Mouse (Mus musculus): ENCODE data around the gene Soat2.

Gene Soat2

GRCm38 (mm10) chr15:102110271-102110670 lies 40.1 kb upstream of the Soat2 start:
- TF ChIP-seq GATA4 (IDR thresholded peaks at IDR 0.05; ENCODE audit: insufficient replicate concordance, low read length) = no peak

- no peak for TF ChIP-seq GATA4 (IDR thresholded peaks at IDR 0.05; ENCODE audit: insufficient replicate concordance, low read length)
These were observed 39.4 kb upstream of the Soat2 start for GRCm38 (mm10) chr15:102110701-102111494.

- no peak for TF ChIP-seq GATA4 (IDR thresholded peaks at IDR 0.05; ENCODE audit: insufficient replicate concordance, low read length)
These were observed 38.9 kb upstream of the Soat2 start for GRCm38 (mm10) chr15:102111495-102111829.

- TF ChIP-seq GATA4 (IDR thresholded peaks at IDR 0.05; ENCODE audit: insufficient replicate concordance, low read length) = no peak
These were observed 38.1 kb upstream of the Soat2 start for GRCm38 (mm10) chr15:102112181-102112580.

GRCm38 (mm10) chr15:102112827-102113226 lies 37.5 kb upstream of the Soat2 start:
- no peak for TF ChIP-seq GATA4 (IDR thresholded peaks at IDR 0.05; ENCODE audit: insufficient replicate concordance, low read length)

- TF ChIP-seq GATA4 (IDR thresholded peaks at IDR 0.05; ENCODE audit: insufficient replicate concordance, low read length) = no peak
These were observed 36.7 kb upstream of the Soat2 start for GRCm38 (mm10) chr15:102113674-102114073.

GRCm38 (mm10) chr15:102114651-102115260 lies 35.6 kb upstream of the Soat2 start:
- TF ChIP-seq GATA4 (IDR thresholded peaks at IDR 0.05; ENCODE audit: insufficient replicate concordance, low read length) = no peak

GRCm38 (mm10) chr15:102115731-102116231 lies 34.5 kb upstream of the Soat2 start:
- TF ChIP-seq GATA4 (IDR thresholded peaks at IDR 0.05; ENCODE audit: insufficient replicate concordance, low read length) = no peak

- TF ChIP-seq GATA4 (IDR thresholded peaks at IDR 0.05; ENCODE audit: insufficient replicate concordance, low read length) = no peak
These were observed 33.4 kb upstream of the Soat2 start for GRCm38 (mm10) chr15:102116753-102117415.

- TF ChIP-seq GATA4 (IDR thresholded peaks at IDR 0.05; ENCODE audit: insufficient replicate concordance, low read length) = no peak
These were observed 32.6 kb upstream of the Soat2 start for GRCm38 (mm10) chr15:102117461-102118443.

GRCm38 (mm10) chr15:102118591-102118990 lies 31.7 kb upstream of the Soat2 start:
- no peak for TF ChIP-seq GATA4 (IDR thresholded peaks at IDR 0.05; ENCODE audit: insufficient replicate concordance, low read length)

- no peak for TF ChIP-seq GATA4 (IDR thresholded peaks at IDR 0.05; ENCODE audit: insufficient replicate concordance, low read length)
These were observed 31.1 kb upstream of the Soat2 start for GRCm38 (mm10) chr15:102119121-102119830.

- TF ChIP-seq GATA4 (IDR thresholded peaks at IDR 0.05; ENCODE audit: insufficient replicate concordance, low read length) = peak; percentile 48; the same call in 1 of the 2 replicates
These were observed 30.5 kb upstream of the Soat2 start for GRCm38 (mm10) chr15:102119831-102120170.

- TF ChIP-seq GATA4 (IDR thresholded peaks at IDR 0.05; ENCODE audit: insufficient replicate concordance, low read length) = no peak
These were observed 29.8 kb upstream of the Soat2 start for GRCm38 (mm10) chr15:102120530-102120929.
